Mouse (Mus musculus) spleen, postnatal 4 days (tissue): Measurements from ENCODE around the gene Arhgef10l.
A peak's percentile ranks its signal among the peaks of the same experiment; 100 is the strongest.

Source experiments
- DNase-seq, 2 experiments: peaks; one replicate each; pipeline ENCODE4 v3.0.0; 2022; ENCODE audit warnings: low spot score in 2 of 2

Arhgef10l gene

DNA sequence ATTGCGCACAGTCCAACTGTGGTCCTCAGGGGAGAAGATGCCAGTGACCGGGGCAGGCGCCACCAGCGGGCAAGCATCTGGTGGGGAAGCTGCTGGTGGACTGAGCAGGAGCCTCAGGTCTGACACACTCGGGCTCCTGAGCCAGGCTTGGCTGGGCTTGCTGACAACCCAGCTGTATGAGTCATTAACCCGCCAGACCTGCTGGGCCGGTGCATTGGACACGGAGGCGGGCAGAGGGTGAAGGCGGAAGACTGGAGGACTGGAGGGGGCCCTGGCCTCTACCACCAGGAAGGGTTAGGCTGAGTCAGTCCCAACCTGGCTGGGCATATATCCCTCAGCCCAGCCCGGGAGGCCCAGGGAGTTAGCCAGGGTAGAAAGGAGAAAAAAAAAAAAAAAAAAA, at the start of gene Arhgef10l:
Arhgef10l (minus strand) TSS at position 253 of the 400 bp plus-strand sequence.
- DNase-seq, result no peak

DNA sequence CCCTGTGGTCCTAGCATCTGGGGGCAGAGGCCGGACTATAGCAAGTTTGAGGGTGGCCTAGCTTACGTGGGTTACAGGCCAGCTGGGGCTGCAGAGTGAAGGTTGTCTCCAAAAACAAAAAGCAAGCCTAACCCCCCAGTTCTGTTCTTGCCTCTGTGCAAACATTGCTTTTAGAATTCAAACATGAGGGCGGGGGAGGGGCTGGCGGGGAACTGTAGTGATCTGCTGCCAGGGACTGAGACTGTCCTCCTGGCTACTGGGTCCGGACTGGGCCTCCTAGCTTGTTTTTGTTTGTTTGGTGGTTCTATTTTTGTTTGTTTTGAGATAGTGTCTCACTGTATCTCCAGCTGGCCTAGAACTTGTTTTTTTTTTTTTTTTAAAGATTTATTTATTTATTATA, 48.8 kb upstream of the Arhgef10l start:
- DNase-seq, result no peak

DNA sequence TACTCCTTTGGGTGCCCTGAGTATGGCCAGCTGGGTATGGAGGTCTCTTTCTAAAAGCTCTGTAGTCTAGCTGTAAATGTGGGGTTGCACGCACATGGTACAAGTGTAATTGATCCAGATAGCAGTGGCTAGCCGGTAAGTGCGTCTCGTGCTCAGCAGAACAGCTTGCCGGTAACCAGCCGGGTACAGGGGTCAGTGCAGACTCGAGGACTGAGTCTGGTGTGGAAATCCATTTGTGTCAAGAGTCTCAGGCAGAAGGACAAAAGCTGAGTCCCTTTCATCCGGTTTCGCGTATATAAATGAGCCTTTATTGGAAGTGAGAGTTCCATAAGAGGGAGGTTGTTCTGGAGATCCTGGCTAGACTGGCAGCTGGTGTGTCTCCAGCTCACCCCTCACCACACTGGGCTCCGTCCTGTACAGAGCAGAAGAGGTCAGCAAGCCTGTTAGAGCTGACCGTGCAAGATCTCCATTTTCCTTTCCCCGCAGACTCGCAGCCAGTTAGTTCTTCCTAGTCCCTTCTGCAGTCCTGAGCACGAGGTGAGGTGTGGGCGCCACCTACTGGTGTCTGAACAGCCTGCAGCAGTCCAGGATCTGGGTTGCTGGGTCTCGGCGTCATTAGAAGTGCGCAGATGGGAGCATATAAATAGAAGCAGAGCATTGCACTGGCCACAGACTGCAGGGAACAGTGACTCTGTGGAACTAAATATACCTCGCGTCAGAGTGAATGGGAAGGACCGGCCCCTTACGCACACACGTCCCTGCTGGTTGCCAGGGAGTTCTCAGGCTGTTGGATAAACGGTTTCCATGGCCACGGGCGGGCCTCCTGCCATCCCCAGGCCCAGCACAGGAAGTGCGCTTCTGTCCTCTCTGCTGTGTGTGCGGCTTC, 47.9 kb upstream of the Arhgef10l start:
- DNase-seq, result peak; percentile 82 to 92

DNA sequence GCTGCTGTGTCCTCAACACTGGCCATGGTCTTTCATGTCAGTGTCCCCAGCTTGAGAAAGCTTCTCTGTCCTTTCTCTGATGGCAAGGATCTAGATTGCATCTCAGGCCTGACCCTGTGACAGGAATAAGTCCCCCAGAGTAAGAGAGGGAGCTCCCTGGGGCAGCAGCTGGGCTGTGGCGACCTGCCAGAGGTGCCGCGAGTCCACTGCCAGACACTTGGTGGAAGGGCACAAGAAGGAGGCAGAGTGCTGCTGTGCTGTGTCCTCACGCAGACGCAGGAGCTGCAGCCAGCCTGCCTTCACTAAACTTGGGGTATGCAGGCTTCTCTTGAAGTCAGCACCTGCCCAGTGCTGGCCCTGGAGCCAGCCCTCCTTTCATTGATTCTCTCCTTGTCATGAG, 45.5 kb upstream of the Arhgef10l start:
- DNase-seq, result no peak

DNA sequence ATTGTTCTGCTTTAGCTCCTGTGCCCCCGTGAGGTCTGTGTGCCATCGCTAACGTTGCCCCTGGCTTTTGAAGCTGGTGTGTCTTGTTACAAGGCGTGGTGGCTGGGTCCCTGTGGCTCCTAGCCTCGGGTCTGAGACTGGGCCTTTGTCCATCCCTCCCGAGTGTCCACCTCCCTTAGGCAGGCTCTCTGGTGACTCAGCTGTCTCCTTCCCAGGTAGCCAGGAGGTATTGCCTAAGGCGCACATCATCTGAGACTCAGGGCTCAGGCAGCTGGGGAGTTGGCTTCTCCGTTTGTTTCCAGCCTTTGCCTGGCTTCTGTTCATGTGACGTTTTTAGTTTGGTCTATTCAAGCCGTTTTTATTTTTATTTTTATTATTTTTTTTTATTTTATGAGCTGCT, 45.0 kb upstream of the Arhgef10l start:
- DNase-seq, result no peak

DNA sequence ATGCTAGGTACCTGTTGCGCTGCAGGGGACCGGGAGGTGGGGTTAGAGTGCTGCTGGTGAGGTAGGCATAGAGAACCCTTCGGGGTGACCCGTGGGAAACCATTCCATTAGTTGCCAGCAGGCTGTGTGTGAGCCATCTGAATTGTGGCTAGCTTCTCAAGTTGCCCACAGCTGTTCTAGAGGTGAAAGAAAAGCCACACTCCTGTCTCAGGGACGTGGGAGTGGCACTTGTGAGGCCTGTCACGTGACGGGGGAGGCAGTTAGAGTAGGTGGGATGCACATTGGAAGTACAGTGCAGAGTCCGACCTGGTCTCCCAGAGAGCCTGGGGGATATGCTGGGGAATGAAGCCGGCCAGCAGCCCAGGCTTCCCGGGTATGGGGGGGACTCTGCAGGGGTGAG, 43.8 kb upstream of the Arhgef10l start:
- DNase-seq, result no peak

DNA sequence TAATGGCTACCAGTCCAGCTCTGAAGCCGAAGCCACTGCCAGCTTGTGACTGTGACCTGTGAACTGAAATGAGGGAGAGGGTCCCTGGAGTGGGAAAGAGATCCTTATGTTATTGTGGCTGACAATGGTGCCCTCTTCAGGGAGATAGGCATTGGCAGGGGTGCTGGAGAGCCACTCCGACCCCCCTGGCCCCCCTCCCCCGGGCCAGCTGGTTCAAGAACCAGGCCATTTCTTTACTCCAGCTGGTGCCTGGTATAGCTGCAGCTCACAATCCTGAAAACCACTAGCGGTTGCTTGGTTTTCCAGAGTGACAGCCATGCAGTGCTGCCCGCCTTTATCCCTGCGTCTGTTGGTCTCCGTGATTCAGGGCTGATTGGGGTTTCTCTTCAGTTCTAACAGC, 43.3 kb upstream of the Arhgef10l start:
- no peak for DNase-seq

DNA sequence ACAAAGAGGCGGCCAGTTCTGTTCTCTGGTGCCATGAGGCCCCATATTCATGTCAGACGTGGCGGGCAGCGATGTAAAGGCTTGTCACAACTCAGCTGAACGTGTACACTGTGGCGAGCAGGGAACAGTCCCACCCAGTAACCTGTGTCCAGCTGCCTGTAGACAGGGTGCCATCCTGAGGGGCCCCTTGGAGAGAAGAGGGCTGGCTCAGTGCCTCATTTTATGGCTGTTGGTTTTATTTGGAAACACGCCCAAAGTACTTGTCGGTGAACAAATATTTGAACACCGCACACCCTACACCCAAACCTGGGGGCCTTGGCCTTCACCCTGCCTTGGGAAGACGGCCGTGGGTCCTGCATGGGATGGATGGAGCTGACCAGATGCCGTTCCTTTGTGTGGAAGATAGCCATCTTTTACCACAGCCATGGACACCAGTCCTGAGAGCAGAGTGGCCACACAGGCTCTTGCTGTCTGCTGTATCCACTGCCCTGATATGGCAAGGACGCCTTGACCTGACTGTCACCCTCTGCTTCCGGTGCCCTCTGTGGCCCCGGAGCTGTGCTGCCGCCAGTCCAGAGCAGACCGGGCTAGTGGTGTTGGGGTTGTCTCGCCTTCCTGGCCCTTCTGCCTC, 42.6 kb upstream of the Arhgef10l start:
- no peak for DNase-seq

DNA sequence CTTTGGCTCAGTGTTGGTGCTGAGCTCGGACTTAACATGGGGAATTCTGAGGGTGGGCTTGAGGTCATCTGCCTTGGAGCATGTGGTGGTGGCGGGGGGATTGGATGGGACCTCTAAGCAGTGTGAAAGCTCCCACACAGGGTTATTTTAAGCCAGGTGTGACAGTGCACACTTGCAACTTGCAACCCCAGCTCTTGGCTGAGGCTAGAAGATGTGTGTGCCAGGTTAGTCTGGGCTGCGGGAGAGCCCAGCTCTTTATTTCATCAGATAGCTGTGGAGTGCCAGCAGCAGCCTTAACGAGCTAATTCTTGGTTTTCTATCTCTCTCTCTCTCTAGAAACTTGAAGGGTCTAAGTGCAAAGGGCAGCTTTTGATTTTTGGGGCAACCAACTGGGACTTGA, 41.8 kb upstream of the Arhgef10l start:
- no peak for DNase-seq

DNA sequence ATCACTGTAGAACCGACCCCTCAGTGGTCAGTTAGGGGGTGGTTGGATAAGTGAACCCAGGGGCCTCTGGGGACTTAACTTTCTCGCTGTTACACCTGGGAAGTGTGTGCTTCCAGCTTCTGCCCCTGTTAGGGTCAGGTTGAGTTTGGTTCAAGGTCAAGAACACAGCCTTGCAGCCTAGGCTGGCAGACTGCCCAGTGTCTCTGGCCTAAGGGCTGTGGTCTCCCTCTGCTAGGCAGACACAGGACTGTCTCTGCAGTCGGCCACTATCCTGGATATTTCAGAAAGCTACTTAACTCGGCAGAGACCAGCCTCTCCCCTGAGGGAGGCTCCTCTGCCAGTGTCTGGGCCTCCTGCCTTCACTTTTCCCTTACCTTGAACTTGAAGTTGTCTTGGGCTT, 38.4 kb upstream of the Arhgef10l start:
- DNase-seq, result no peak

DNA sequence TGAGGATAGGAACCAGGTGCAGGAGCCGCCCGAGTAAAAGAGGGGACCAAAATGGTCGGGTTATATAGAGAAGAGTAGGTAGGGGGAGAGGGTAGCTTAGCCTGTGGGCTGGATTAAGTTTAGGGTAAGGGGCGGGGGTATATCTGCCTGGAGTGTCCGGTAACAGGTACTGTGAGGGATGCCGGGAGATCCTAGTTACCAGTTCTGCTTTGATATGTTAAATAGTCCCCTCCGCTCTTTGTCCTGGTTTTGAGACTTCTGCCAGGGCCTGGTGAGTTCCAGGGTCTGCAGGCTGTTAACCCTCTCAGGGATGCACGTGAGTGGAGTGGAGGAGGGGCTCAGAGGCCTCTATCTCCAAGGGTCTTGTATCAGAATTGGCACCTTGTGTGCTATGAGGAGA, 37.8 kb upstream of the Arhgef10l start:
- no peak for DNase-seq

DNA sequence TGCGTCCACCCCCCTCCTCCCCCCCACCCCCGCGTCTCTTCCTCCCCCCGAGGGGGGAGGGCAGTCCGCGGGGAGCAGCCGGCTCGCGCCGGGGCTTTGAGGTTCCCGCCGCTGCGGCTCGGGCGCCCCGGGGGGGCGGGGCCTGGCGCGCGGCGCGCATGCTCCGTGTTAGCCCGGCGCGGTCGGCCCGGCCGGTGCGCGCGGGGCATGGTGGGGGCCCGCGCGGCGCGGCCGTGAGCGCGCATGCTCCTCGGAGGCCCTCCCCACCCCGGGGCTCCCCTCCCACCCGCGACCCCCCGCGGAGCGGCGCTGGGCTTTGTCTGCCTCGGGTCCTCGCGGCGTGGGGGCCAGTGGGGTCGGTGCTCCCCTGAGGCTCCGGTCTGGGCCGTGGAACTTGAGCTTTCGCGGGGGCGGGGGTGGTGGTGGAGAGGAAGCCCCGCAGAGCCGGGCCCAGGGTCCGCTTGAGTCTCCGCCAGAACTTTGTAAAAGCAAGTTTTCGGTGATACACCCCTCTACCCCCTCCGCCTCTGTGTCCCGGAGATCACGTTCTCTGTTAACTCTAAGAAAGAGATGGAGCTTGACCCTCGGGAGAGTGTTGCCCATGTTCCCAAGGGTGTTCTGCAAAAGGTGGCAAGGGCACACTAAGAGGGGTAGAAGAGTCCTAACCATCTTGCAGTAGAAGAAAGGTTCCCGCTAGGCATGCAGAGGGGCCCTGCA, 37.0 kb upstream of the Arhgef10l start:
- DNase-seq, result peak; percentile 88 to 95

DNA sequence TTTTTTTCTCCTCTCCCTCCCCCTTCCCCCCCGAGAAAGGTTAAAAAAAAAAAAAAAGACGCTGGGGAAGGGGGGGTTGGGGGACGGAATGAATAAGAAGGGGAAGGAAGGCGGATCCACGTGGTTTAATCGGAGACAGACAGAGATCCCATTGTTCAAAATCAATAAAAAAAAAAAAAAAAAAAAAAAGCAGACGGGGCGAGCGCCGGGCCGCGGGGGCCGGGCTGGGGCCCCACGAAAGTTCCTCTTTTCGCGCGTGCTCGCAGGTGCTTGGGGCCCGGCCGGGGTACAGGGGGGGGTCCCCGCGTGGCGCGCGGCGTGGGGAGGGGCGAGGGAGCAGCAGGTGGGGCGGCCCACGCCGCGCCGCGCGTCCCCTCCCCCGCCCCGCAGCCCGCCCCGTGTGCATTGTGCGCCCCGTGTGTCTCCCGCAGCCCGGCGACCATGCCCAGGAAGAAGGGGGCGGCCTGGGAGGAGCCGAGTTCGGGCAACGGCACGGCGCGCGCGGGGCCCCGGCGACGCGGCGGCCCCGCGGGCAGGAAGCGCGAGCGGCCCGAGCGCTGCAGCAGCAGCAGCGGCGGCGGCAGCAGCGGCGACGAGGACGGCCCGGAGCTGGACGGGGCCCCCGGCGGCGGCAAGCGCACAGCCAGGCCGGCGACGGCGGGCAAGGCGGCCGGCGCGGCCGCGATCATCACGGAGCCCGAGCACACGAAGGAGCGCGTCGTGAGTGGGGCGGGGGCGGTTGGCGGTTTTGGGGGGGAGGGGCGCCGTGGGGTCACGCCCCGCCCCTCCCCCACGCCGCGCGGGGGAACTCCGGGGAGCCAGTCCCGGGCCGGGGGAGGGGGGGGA, 36.1 kb upstream of the Arhgef10l start:
- peak; percentile 61 to 80 for DNase-seq

DNA sequence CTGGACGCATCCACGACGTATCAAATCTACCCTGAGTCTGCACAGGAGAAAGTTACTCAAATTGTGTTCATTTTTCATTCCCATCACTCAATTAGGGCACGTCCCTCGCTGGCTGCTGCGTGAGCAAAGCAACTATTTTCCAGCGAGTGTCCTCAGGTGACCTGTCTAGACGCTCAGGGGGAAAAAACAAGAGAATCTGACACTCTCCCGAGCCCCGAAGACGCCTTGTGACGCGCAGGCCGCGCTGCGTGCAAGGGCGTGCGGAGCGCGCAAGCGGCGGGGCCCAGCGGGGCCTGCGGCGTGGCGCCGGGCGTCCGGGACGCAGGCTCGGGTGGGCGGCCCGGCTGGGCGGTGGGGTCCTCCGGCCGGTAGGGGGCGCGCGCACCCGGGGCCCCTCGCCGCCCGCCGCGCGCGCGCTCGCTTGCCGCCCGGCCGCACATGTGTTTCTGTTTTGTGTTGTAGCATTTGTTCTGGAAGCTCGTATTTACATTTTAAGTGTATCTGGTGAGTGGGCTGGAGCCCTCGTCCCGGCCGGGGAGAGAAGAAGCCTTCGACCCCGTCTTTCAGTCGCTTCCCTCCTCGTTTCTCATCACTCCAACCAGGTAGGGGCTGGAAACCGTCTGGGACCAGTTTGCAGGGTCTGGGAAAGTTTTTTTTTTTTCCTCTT, 35.4 kb upstream of the Arhgef10l start:
- DNase-seq, result peak; percentile 87 to 96

DNA sequence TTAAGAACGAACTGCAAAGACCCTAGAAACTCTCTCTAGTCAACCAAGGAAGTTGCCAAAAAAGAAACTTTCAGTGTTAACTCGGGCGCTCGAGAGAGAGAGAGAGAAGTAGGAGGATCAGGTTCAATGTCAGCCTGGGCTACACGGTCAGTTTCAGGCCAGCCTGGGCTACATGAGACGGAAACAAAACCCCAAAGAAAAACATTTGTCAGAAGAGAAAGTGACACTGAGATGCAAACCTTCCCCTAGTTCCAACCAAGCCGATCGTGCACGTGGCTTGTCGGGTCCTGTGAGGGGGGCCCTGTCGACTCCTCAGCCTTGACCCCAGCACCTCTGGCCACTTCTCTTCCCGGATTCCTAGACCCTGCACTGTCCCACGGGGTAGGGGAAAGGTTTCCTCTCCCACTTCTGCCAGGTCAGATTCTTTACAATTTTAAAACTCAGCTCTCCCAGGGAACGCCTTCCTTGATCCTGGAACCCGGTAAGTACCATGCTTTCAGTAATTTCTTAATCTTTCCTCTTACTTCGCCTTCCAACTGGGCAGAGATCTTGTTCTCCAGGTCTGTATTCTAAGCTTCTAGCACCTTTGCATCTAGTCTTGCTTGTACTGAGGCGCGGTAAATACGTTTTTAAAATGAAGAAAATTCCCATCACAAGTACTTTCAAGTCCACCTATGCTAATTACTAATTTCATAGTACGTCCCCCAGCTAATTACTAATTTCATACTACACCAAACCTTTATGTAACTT, 34.6 kb upstream of the Arhgef10l start, which contains the start of gene Rcc2:
Rcc2 (plus strand) TSS at position 273 of the 750 bp plus-strand sequence.
- no peak for DNase-seq

DNA sequence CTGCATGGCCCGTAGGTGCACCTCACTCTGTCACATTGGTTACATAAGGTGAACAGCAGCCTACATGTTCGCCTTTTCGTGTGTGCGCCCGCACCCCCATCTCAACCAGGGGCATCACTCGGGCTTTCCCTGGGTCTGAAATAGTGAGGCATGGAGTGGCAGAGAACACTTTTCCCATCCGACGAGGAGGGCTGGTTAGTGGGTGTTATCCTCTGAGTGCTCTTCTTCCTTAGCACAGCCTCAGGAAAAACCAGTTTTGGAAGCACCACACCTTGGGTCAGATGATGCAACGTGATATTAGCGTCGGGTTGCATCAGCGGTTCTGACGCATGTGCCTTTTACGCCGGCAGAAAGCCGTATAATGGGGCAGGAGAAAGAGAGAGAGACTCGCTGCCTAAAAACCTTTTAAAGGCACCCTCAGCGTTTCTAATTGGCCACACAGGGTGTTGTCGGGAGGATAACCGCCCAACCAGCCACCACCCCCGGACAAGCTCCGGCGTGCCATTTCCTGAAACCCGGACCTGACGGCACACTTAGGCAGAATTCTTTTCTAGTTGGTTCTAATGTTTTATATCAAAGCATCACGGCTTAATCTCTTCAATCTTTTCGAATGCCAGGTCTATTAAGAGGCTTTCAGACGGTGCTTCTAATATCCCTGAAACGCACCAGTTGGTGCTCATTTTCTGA, 33.8 kb upstream of the Arhgef10l start:
- DNase-seq, result peak; percentile 81 to 87

DNA sequence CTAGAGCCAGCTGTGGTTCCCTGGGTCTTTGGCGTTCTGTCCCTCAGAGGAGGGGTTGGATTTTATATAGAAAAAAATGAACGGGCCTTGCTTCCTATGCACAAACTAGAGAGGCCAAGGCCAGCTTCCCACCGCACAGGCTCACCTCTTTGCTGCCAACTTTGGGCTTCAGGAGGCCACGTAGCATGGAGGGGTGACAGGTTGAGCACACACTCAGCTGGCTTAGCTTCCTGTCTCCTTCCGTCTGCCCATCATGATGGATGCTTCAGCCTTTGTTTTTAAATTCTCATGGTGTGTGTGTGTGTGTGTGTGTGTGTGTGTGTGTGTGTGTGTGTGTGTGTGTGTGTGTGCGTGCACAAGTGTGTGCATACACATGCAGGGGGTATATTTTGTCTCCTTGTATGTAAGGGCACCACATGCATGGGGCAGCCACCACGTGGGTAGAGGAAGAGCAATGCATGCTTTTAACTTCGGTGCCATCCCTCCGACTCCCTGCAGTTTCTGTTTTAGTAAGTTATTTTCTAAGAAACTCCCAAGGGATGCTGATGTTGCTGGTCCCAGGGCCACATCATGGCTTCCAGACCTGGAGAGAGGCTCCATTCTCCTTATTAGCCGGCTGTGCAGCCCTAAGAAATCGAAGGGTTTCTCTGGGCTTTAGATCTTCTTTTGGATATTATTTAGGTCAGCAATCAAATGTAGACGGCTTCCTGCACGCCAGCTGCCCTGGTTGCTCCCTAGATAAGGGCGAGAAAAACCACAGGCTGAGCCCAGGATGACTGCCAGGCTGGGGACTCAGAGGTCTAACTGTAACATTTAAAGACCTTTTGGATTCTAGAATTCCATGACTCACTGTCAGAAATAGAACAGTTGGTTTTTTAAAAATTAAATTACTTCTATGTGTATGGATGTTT, 30.1 kb upstream of the Arhgef10l start:
- DNase-seq, result peak; percentile 39 to 64

DNA sequence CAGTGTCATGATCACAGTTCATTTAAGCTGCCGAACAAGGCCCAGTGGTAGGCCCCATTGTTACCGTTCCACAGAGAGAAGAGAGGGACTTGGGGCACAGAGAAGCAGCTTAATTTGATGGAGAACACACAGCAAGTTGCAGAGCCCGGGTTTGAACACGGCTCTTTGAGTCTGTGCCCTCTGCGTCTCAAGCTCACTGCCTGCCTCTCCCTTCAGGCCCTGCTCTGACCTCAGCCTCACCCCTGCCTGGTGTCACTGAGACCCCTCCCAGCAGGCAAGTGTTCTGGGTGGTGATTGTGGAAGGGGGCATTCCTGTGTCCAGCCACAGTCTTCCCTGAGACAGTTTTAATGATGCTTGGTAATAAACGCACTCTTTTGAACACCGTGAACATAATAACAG, 29.3 kb upstream of the Arhgef10l start:
- peak; percentile 12 to 61 for DNase-seq
